Mouse (Mus musculus) thymus, postnatal 0 days (tissue): ENCODE results near the gene Slc25a3. TPM values are rescaled to one million over a fixed set of nuclear protein-coding genes. Genes with fewer than 3 reads are reported as not detected.

ENCODE experiments used
- DNase-seq: peaks from one replicate; pipeline ENCODE4 v3.0.0-alpha.2; 2015; ENCODE audit warnings: low spot score
- polyA plus RNA-seq: library from polyadenylated mRNA; unstranded; fragments of >200 nt; fragmentation: Nextera tagmentation; extraction: Ambion mirVana; gene quantifications from 2 replicates; pipeline ENCODE4 v1.2.1, GENCODE M21; 2015

Slc25a3 gene
- 416 and 468 TPM in 2 replicates for polyA plus RNA-seq

GRCm38 (mm10) chr10:91123828-91124822, at the start of gene Slc25a3:
Gene Slc25a3 (minus strand): TSS chr10:91124059.
- peak; percentile 99 for DNase-seq

GRCm38 (mm10) chr10:91172329-91173100, 48.7 kb upstream of the Slc25a3 start:
- DNase-seq: peak; percentile 21

- DNase-seq: peak; percentile 95
Measured at GRCm38 (mm10) chr10:91171455-91172328, 47.8 kb upstream of the Slc25a3 start.

- DNase-seq: no peak
Measured at GRCm38 (mm10) chr10:91171041-91171440, 47.2 kb upstream of the Slc25a3 start.

- DNase-seq: peak; percentile 93
Measured at GRCm38 (mm10) chr10:91170143-91170941, 46.5 kb upstream of the Slc25a3 start.

GRCm38 (mm10) chr10:91169414-91170065, 45.7 kb upstream of the Slc25a3 start:
- DNase-seq: peak; percentile 35

- no peak for DNase-seq
Measured at GRCm38 (mm10) chr10:91167352-91167751, 43.5 kb upstream of the Slc25a3 start.

- peak; percentile 80 for DNase-seq
Measured at GRCm38 (mm10) chr10:91166890-91167289, 43.0 kb upstream of the Slc25a3 start.

- no peak for DNase-seq
Measured at GRCm38 (mm10) chr10:91165850-91166249, 42.0 kb upstream of the Slc25a3 start.

- no peak for DNase-seq
Measured at GRCm38 (mm10) chr10:91164491-91164890, 40.6 kb upstream of the Slc25a3 start.

GRCm38 (mm10) chr10:91162511-91163163, 38.8 kb upstream of the Slc25a3 start:
- DNase-seq: no peak

- DNase-seq: no peak
Measured at GRCm38 (mm10) chr10:91162077-91162476, 38.2 kb upstream of the Slc25a3 start.

GRCm38 (mm10) chr10:91161006-91161405, 37.1 kb upstream of the Slc25a3 start:
- no peak for DNase-seq

GRCm38 (mm10) chr10:91158442-91158841, 34.6 kb upstream of the Slc25a3 start:
- no peak for DNase-seq

- no peak for DNase-seq
Measured at GRCm38 (mm10) chr10:91156338-91156737, 32.5 kb upstream of the Slc25a3 start.

- DNase-seq: no peak
Measured at GRCm38 (mm10) chr10:91153894-91154503, 30.1 kb upstream of the Slc25a3 start.

- no peak for DNase-seq
Measured at GRCm38 (mm10) chr10:91145413-91145812, 21.6 kb upstream of the Slc25a3 start.
